Comparison of ENCODE assay signal across 27 mouse cellular contexts in the genomic region with DNA sequence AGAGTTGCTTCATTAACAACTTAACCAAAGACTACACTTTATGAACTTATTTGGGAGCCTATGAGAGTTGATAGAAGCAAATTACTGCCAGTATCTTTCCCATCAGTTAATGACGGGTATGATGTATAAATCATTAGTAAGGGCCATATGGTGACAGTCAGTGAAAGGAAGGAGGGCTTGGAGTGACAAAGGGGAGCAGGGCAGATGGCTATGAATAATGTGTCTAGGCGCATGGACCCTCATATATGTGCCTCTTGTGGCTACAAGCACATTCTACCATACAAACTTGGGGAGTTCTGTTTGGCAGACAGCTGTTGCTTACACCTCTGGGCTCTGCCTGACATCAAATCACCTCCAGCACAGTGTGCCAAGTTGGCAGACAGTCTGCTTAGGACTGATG.
"Had no signal": no experiment of that assay in that cellular context is flagged by ENCODE, and none has a peak within 500 bp of the region (broad histone marks: within the 10 kb centered on the region; RNA-seq: fewer than 3 reads in every experiment).

No protein-coding gene starts in this region.

- DNase-seq: gastrocnemius, postnatal 14 days; gastrocnemius, postnatal 36 days; heart, adult 11 months; heart, adult 2 months; heart, postnatal 14 days; heart, postnatal 36 days; kidney, adult 11 months; kidney, adult 2 months; kidney, adult 9 months; kidney, postnatal 14 days; kidney, postnatal 36 days; layer of hippocampus, adult 9-11 months; layer of hippocampus, postnatal 36 days; left cerebral cortex, postnatal 4 days had no signal

- H3K4me1 ChIP-seq: heart, embryonic 13.5 days; heart, embryonic 15.5 days; hindbrain, embryonic 13.5 days; hindbrain, embryonic 15.5 days; kidney, embryonic 15.5 days; limb, embryonic 13.5 days; limb, embryonic 15.5 days; liver, embryonic 12.5 days had no signal

- H3K4me2 ChIP-seq: heart, embryonic 11.5 days; heart, embryonic 13.5 days; heart, embryonic 15.5 days; hindbrain, embryonic 13.5 days; hindbrain, embryonic 15.5 days; kidney, embryonic 15.5 days; limb, embryonic 13.5 days; limb, embryonic 15.5 days; liver, embryonic 12.5 days had no signal

- H3K9me3 ChIP-seq: heart, embryonic 13.5 days; heart, embryonic 15.5 days; hindbrain, embryonic 13.5 days; hindbrain, embryonic 15.5 days; kidney, embryonic 15.5 days; limb, embryonic 13.5 days; limb, embryonic 15.5 days; liver, embryonic 12.5 days had no signal

- H3K4me3 ChIP-seq: heart, adult 2 months; heart, embryonic 13.5 days; heart, embryonic 15.5 days; hindbrain, embryonic 13.5 days; hindbrain, embryonic 15.5 days; kidney, embryonic 15.5 days; limb, embryonic 13.5 days; limb, embryonic 15.5 days; liver, embryonic 12.5 days had no signal

- H3K27me3 ChIP-seq: heart, embryonic 13.5 days; heart, embryonic 15.5 days; hindbrain, embryonic 13.5 days; hindbrain, embryonic 15.5 days; kidney, embryonic 15.5 days; limb, embryonic 13.5 days; limb, embryonic 15.5 days; liver, embryonic 12.5 days had no signal

- H3K36me3 ChIP-seq: heart, embryonic 13.5 days; heart, embryonic 15.5 days; hindbrain, embryonic 13.5 days; hindbrain, embryonic 15.5 days; kidney, embryonic 15.5 days; limb, embryonic 13.5 days; limb, embryonic 15.5 days; liver, embryonic 12.5 days had no signal

- ATAC-seq: hindbrain, postnatal 0 days; intestine, embryonic 16.5 days; liver, embryonic 12.5 days had no signal

- H3K9ac ChIP-seq: heart, embryonic 13.5 days; heart, embryonic 15.5 days; hindbrain, embryonic 13.5 days; hindbrain, embryonic 15.5 days; kidney, embryonic 15.5 days; limb, embryonic 13.5 days; limb, embryonic 15.5 days; liver, embryonic 12.5 days; liver, embryonic 14.5 days had no signal

- H3K27ac ChIP-seq: heart, adult 2 months; heart, embryonic 13.5 days; heart, embryonic 15.5 days; hindbrain, embryonic 13.5 days; hindbrain, embryonic 15.5 days; hindbrain, postnatal 0 days; kidney, embryonic 15.5 days; kidney, postnatal 0 days; limb, embryonic 13.5 days; limb, embryonic 15.5 days; liver, embryonic 12.5 days; liver, embryonic 14.5 days had no signal
